Mouse (Mus musculus): Measurements from ENCODE around the gene Efcab11. TPM values are rescaled to one million over a fixed set of nuclear protein-coding genes. Genes with fewer than 3 reads are reported as not detected.
"Not testable (repeated sequence)": the region's sequence is repeated elsewhere in the genome, so short reads cannot be mapped to it uniquely, and the experiment has no call there.

Efcab11 gene
- total and polyA plus RNA-seq, 3 experiments = 2.5 to 3.5 TPM; not detected in 1

DNA sequence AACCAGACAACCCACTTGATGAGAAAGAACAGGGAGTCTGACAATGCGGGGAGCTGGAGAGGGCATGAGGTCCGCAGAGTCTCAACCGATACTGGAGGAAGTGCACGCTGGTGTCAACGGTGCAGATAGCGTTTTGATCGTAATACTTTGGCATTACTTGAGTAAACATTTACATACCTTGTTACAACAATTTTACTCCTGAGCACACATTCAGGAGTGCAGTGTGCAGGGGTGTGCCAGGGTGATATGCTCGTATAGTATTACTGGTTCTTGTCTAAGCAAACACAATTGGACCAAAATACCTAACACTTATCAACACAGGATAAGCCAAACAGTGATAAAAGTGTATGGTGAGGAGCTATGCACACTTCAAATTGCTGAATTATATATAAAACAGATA is 69.0 kb downstream of the Efcab11 start:
- no peak for DNase-seq (ENCODE audit: low read depth, low spot score)
- no peaks in the 10 kb centered on the region for H3K79me2 ChIP-seq (ENCODE audit: control insufficient read depth, insufficient read depth, low read length, poor library complexity)
- H3K27ac ChIP-seq (ENCODE audit: control insufficient read depth, low read depth, low read length) = no peak overlapping the region
- H3K9me3 ChIP-seq (replicated peaks; ENCODE audit: insufficient read depth, low read length) = no peaks in the 10 kb centered on the region
- no peaks in the 10 kb centered on the region for H3K27me3 ChIP-seq (ENCODE audit: control insufficient read depth in 1 of 2, insufficient read depth in 2 of 2, low read length in 2 of 2)
- H3K36me3 ChIP-seq (ENCODE audit: control insufficient read depth in 1 of 2, insufficient read depth in 2 of 2, low read length in 2 of 2) = no peaks in the 10 kb centered on the region
- H3K4me3 ChIP-seq (ENCODE audit: control insufficient read depth in 1 of 2, insufficient read depth in 1 of 2, low read depth in 2 of 2, low read length in 2 of 2) = no peak overlapping the region
- H3K9ac ChIP-seq (ENCODE audit: control insufficient read depth, low read depth, low read length, poor library complexity, severe bottlenecking) = no peak overlapping the region
- TF ChIP-seq CHD1 (IDR thresholded peaks at IDR 0.05; ENCODE audit: low read depth, low read length) (no peak), BHLHE40 (IDR thresholded peaks at IDR 0.05; ENCODE audit: borderline replicate concordance, low read depth, low read length) (no peak), ZMIZ1 (IDR thresholded peaks at IDR 0.05; ENCODE audit: low read depth, low read length) (no peak)
- no peaks in the 10 kb centered on the region for H3K4me1 ChIP-seq (ENCODE audit: control insufficient read depth in 1 of 2, insufficient read depth in 2 of 2, low read length in 2 of 2)

DNA sequence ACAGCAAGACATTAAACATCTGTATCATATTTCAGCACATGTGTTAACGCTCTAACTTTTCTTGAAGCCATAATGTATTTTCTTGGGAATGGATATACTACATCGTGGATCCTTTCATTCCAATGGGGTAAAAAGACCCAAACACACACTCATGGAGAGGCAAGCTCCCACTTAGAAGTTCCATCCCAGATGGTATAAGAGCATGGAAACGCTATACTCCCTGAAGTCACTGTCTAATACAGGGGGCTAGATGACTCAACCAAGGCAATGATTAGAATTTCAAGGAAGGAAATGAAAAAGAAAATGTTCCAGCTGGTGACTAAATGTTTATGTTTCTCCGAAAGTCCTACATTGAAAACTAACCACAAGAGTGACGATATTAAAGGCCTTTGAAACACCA is 76.3 kb downstream of the Efcab11 start:
- TF ChIP-seq NELFE (IDR thresholded peaks at IDR 0.05; ENCODE audit: low read depth, low read length) (no peak), E2F4 (IDR thresholded peaks at IDR 0.05; ENCODE audit: borderline replicate concordance, low read depth, low read length) (no peak), POLR2AphosphoS5 (IDR thresholded peaks at IDR 0.05; ENCODE audit: borderline replicate concordance, low read depth, low read length) (no peak), JUND (IDR thresholded peaks at IDR 0.05; ENCODE audit: low read depth, low read length) (no peak), HCFC1 (IDR thresholded peaks at IDR 0.05; ENCODE audit: low read depth, low read length) (no peak)
- Histone ChIP-seq H3K9ac (ENCODE audit: control insufficient read depth, low read depth, low read length, poor library complexity, severe bottlenecking) (no peak overlapping the region), H3K9me3 (replicated peaks; ENCODE audit: insufficient read depth, low read length) (no peaks in the 10 kb centered on the region), H3K4me3 (ENCODE audit: control insufficient read depth in 1 of 2, insufficient read depth in 1 of 2, low read depth in 2 of 2, low read length in 2 of 2) (no peak overlapping the region), H3K4me1 (ENCODE audit: control insufficient read depth in 1 of 2, insufficient read depth in 2 of 2, low read length in 2 of 2) (no peaks in the 10 kb centered on the region), H3K27ac (ENCODE audit: control insufficient read depth, low read depth, low read length) (no peak overlapping the region), H3K79me2 (ENCODE audit: control insufficient read depth, insufficient read depth, low read length, poor library complexity) (no peaks in the 10 kb centered on the region), H3K36me3 (ENCODE audit: control insufficient read depth in 1 of 2, insufficient read depth in 2 of 2, low read length in 2 of 2) (no peaks in the 10 kb centered on the region), H3K27me3 (ENCODE audit: control insufficient read depth in 1 of 2, insufficient read depth in 2 of 2, low read length in 2 of 2) (no peaks in the 10 kb centered on the region)
- DNase-seq (ENCODE audit: low read depth, low spot score) = no peak

DNA sequence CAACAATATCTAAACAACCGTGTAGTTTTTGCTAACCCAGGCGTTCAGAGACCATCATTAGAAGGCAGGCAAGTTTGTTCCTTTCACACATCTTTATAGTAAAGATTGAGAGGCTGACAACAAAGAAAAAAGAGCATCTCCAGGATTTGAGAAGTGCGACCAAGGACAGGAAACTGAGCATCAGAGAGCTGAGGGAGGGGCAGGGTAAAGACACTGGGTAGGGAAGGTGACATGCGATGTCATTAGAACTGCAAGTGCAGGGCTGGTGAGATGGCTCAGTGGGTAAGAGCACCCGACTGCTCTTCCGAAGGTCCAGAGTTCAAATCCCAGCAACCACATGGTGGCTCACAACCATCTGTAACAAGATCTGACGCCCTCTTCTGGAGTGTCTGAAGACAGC is 77.5 kb downstream of the Efcab11 start:
- H3K4me1 ChIP-seq (ENCODE audit: control insufficient read depth in 1 of 2, insufficient read depth in 2 of 2, low read length in 2 of 2); H3K9ac ChIP-seq (ENCODE audit: control insufficient read depth, low read depth, low read length, poor library complexity, severe bottlenecking); H3K9me3 ChIP-seq (replicated peaks; ENCODE audit: insufficient read depth, low read length); H3K27ac ChIP-seq (ENCODE audit: control insufficient read depth, low read depth, low read length); H3K79me2 ChIP-seq (ENCODE audit: control insufficient read depth, insufficient read depth, low read length, poor library complexity); H3K36me3 ChIP-seq (ENCODE audit: control insufficient read depth in 1 of 2, insufficient read depth in 2 of 2, low read length in 2 of 2); H3K27me3 ChIP-seq (ENCODE audit: control insufficient read depth in 1 of 2, insufficient read depth in 2 of 2, low read length in 2 of 2); DNase-seq (ENCODE audit: low read depth, low spot score); H3K4me3 ChIP-seq (ENCODE audit: control insufficient read depth in 1 of 2, insufficient read depth in 1 of 2, low read depth in 2 of 2, low read length in 2 of 2): not testable (repeated sequence)

DNA sequence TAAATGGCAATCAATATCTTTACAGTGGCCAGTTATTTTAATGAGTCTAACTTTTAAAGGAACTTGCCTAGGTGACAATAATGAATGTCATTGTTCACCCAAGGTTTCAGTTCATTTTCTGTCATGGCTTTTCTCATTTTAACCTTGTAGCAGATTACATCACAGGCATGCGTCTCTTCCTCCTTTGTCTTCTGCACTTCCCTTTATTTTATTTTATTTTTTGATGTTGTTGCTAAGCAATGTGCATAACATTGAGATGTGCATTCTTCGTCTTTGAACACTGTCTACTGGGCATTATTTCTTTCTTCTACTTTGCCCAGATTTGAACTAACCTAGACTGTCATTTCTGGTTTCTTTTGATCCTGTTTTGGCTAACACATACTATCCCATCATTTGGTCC is 88.3 kb downstream of the Efcab11 start:
- no peaks in the 10 kb centered on the region for H3K27me3 ChIP-seq (ENCODE audit: control insufficient read depth in 1 of 2, insufficient read depth in 2 of 2, low read length in 2 of 2)
- DNase-seq (ENCODE audit: low read depth, low spot score) = peak; percentile 35
- TF ChIP-seq ZC3H11A (IDR thresholded peaks at IDR 0.05; ENCODE audit: low read depth, low read length) (no peak), CTCF (IDR thresholded peaks at IDR 0.05 in 2 of 3, conservative IDR thresholded peaks at IDR 0.05 in 1 of 3; ENCODE audit: control insufficient read depth in 1 of 3, insufficient read depth in 1 of 3, low read depth in 2 of 3, low read length in 3 of 3, poor library complexity in 1 of 3, severe bottlenecking in 1 of 3) (no peak), RAD21 (IDR thresholded peaks at IDR 0.05; ENCODE audit: low read depth, low read length) (no peak), KAT2A (conservative IDR thresholded peaks at IDR 0.05; ENCODE audit: low read depth, low read length) (no peak), ZMIZ1 (IDR thresholded peaks at IDR 0.05; ENCODE audit: low read depth, low read length) (no peak), ZNF384 (IDR thresholded peaks at IDR 0.05; ENCODE audit: low read depth, low read length) (no peak), USF2 (IDR thresholded peaks at IDR 0.05; ENCODE audit: borderline replicate concordance in 1 of 2, insufficient read depth in 1 of 2, low read depth in 1 of 2, low read length in 2 of 2) (no peak), SMC3 (IDR thresholded peaks at IDR 0.05; ENCODE audit: low read depth, low read length) (no peak), BHLHE40 (IDR thresholded peaks at IDR 0.05; ENCODE audit: borderline replicate concordance, low read depth, low read length) (no peak), MAX (IDR thresholded peaks at IDR 0.05; ENCODE audit: low read length) (no peak), MXI1 (IDR thresholded peaks at IDR 0.05; ENCODE audit: low read depth, low read length) (no peak), HCFC1 (IDR thresholded peaks at IDR 0.05; ENCODE audit: low read depth, low read length) (no peak), ETS1 (IDR thresholded peaks at IDR 0.05; ENCODE audit: low read depth, low read length) (no peak), MAZ (IDR thresholded peaks at IDR 0.05; ENCODE audit: low read depth, low read length) (no peak), POLR2A (IDR thresholded peaks at IDR 0.05; ENCODE audit: control insufficient read depth in 1 of 2, insufficient read depth in 1 of 2, low read depth in 1 of 2, low read length in 2 of 2, poor library complexity in 1 of 2) (no peak), POLR2AphosphoS5 (IDR thresholded peaks at IDR 0.05; ENCODE audit: borderline replicate concordance, low read depth, low read length) (no peak), USF1 (IDR thresholded peaks at IDR 0.05; ENCODE audit: low read depth, low read length) (no peak)

More for the DNA sequence above, 88.3 kb downstream of the Efcab11 start:
- H3K79me2 ChIP-seq (ENCODE audit: control insufficient read depth, insufficient read depth, low read length, poor library complexity) = no peaks in the 10 kb centered on the region
- no peaks in the 10 kb centered on the region for H3K9me3 ChIP-seq (replicated peaks; ENCODE audit: insufficient read depth, low read length)
- no peaks in the 10 kb centered on the region for H3K36me3 ChIP-seq (ENCODE audit: control insufficient read depth in 1 of 2, insufficient read depth in 2 of 2, low read length in 2 of 2)
- H3K4me1 ChIP-seq (ENCODE audit: control insufficient read depth in 1 of 2, insufficient read depth in 2 of 2, low read length in 2 of 2) = no peaks in the 10 kb centered on the region
- H3K9ac ChIP-seq (ENCODE audit: control insufficient read depth, low read depth, low read length, poor library complexity, severe bottlenecking) = no peak overlapping the region
- H3K27ac ChIP-seq (ENCODE audit: control insufficient read depth, low read depth, low read length) = no peak overlapping the region
- H3K4me3 ChIP-seq (ENCODE audit: control insufficient read depth in 1 of 2, insufficient read depth in 1 of 2, low read depth in 2 of 2, low read length in 2 of 2) = no peak overlapping the region
